Mouse (Mus musculus) heart, postnatal 0 days (tissue): ENCODE data around the gene Syndig1l.

Experiments used
- CTCF ChIP-seq: IDR thresholded peaks from 2 replicates; pipeline ENCODE4 v1.5.1; 2016; ENCODE audit warnings: antibody characterized with exemption, control low read depth, low read depth
- EP300 ChIP-seq: IDR thresholded peaks from 2 replicates; pipeline ENCODE4 v1.6.1; 2016; ENCODE audit warnings: antibody characterized with exemption, low read depth

DNA sequence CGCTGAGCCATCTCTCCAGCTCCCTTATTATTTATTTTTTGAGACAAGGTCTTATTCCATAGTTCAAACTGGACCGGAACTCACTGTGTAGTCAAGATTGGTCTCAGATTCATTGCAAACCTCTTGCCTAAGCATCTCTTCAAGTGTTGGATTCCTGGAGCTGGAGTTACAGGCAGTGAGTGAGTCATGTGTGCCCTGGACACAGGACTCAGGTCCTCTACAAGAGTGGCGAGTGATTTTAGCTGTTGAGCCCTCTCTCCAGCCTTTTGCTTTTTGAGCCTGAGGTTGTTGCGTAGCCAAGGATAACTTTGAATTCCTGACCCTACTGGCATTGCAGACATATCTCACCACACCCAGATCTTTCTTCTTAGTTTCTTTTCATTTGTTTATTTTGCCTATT is 47.1 kb upstream of the Syndig1l start:
- TF ChIP-seq EP300 (no peak), CTCF (no peak)
